Mouse (Mus musculus): Measurements from ENCODE around the gene Zfp493. TPM values are rescaled to one million over a fixed set of nuclear protein-coding genes. Genes with fewer than 3 reads are reported as not detected.
A peak's percentile ranks its signal among the peaks of the same experiment; 100 is the strongest.
"Not testable (repeated sequence)": the region's sequence is repeated elsewhere in the genome, so short reads cannot be mapped to it uniquely, and the experiment has no call there.

The Zfp493 gene
- polyA plus RNA-seq, 1 experiment from 2014 or later: 2.6 TPM

DNA sequence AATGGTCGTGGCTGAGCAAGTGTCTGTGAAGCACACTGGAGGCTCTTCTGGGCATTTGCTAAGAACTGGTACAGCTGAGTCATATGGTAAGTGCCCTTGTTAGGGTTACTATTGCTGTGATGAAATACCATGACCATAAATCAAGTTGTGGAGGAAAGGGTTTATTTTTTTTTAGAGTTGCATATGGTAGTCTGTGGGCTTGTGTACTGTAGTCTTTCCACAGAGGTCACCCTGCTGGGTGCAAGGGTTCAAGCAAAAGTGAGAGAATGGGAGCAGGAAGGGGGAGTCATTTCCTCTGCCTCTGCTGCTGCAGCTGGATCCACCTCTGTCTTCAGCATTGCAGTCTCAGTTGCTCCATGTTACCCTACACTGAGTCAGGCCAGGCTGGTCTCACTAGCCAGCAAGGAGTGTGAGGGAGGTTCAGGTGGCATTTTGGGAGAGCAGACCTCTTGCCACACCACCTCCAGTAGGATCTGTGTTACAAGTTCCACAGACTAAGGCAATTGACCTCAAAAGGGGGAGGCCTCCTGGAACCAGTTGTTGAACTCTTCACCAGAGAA lies 32.2 kb downstream of the Zfp493 start:
- no peaks in the 10 kb centered on the region for H3K4me1 ChIP-seq
- WGBS: 46% methylated on average over 1 of the region's 1 CpGs
- ATAC-seq (ENCODE audit: insufficient read depth, low FRiP score, low read depth): no peak
- H3K4me2 ChIP-seq: no peak overlapping the region
- no peak overlapping the region for H3K4me3 ChIP-seq (replicated peaks)
- H3K27ac ChIP-seq: no peak overlapping the region
- H3K9me3 ChIP-seq: no peaks in the 10 kb centered on the region
- H3K36me3 ChIP-seq: no peaks in the 10 kb centered on the region
- H3K27me3 ChIP-seq (replicated peaks): no peaks in the 10 kb centered on the region
- H3K9ac ChIP-seq: no peak overlapping the region

DNA sequence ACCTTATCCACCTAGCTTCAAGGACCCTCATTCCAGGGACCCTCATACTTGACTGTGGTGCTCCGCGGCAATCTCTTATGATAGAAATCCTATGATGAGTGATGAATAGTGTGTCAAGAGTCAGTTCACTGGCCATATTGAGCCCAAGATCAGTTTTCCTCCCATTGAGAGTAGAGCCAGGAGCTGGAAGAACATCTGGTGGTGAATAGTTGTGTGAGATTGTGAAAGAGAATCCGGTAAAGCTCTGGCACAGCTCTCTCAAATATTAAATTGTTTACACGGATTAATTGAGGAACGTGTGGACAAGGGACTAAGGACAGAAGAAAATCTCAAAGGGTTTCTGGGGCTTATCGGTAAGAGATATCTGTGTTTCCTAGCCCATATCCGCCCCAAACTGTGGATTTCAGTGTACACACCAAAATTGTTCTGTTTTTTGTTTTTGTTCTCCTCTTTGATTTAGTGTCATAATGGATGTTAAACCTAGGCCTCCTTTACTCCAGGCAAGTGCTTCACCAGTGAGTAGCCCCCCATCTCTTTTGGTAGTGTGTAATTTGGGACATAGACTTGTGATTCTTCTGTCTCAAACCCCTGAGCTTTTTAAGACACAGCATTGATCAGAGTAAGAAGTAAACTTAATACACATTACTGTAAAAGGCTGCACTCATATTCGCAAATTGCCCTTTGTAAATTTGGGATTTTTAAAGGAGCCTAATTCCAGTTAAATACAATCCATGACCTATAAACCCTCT lies 33.6 kb downstream of the Zfp493 start:
- Histone ChIP-seq H3K36me3 (no peaks in the 10 kb centered on the region), H3K4me3 (replicated peaks) (peak overlapping the region; percentile 68), H3K4me1 (no peaks in the 10 kb centered on the region), H3K27ac (peak overlapping the region; percentile 87), H3K9ac (no peak overlapping the region), H3K9me3 (no peaks in the 10 kb centered on the region), H3K27me3 (replicated peaks) (no peaks in the 10 kb centered on the region), H3K4me2 (peak overlapping the region; percentile 74; the same call in 1 of the 2 replicates)
- ATAC-seq (ENCODE audit: insufficient read depth, low FRiP score, low read depth): no peak
- WGBS: 76% methylated on average over 8 of the region's 8 CpGs

DNA sequence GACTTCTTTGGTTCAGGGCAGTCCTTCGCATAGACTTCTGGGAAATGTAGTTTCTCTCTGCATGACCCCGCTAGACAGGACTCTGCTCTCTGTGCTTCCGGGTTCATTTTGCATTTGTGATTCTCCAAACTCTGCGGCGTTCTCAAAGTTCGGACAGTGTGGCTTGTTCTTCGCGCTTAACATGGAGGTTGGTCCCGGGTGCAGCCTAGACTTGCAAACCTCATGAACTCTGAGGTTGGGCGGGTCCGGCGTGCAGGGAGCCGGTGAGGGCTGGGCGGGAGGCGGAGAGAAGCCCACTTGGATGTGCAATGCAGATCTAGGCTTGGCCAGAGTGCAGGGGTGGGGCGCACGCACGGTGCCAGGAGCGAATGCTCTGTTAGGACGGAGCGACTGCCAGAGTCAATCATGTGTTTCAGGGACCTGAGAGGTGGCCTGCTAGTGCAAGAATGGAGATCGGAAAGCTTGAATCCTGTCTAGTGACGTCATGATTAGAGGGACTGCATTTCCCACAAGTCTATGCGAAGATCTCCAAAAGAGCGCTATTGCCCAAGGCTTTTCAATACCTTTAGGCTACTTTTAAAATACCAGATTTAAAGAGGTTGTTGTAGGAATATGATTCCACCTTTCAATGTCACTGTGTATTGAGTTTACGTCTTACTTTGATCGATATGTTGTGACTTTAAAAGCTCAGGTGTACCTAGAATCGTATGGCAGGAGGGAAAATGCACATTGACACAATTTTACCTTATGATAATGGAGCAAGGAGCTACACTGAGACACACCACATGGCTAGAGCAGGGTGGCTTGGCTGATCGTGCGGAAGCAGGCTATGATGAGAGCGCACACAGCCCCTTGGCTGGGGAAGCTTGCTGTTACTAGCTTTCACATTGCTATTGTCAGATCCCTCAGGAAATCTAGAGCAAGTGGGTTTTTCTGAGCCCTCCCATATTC lies 34.5 kb downstream of the Zfp493 start, which contains the start of gene Zfp273:
TSS of gene Zfp273 (plus strand) at position 31 of the 951 bp plus-strand sequence.
- Histone ChIP-seq H3K27ac (peak within 1 kb of the TSS; percentile 87), H3K27me3 (replicated peaks) (no peaks in the 10 kb centered on the region), H3K9ac (peak within 1 kb of the TSS; percentile 42; the same call in 1 of the 2 replicates), H3K9me3 (no peaks in the 10 kb centered on the region), H3K4me1 (no peaks in the 10 kb centered on the region), H3K4me3 (replicated peaks) (peak within 1 kb of the TSS; percentile 68), H3K36me3 (no peaks in the 10 kb centered on the region), H3K4me2 (peak within 1 kb of the TSS; percentile 74)
- WGBS: 3% methylated on average over 31 of the region's 31 CpGs
- peak; percentile 94 for ATAC-seq (ENCODE audit: insufficient read depth, low FRiP score, low read depth)

DNA sequence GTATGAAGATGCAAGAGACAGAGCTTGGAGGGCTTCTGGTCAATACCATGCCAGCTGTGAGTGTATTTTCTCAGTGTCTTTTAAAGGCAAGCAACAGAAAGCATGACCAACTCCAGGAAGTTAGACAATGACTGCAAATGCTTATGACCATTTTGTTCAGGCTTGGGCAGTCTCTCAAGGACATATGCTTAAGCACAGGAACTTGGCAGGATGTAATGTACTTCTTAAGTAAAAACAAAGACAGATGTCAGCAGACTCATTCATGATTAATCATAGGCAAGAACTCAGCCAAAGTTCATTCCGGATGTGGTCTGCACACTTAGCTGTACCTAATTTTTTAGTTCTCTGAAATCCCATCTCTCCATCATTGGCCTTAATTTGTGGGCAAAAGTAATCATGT lies 39.1 kb downstream of the Zfp493 start:
- Histone ChIP-seq H3K4me2 (no peak overlapping the region), H3K27me3 (replicated peaks) (no peaks in the 10 kb centered on the region), H3K27ac (no peak overlapping the region), H3K4me3 (replicated peaks) (no peak overlapping the region), H3K36me3 (peaks cover 4% of the 10 kb centered on the region; the same call in 1 of the 2 replicates), H3K4me1 (no peaks in the 10 kb centered on the region), H3K9ac (no peak overlapping the region), H3K9me3 (no peaks in the 10 kb centered on the region)
- ATAC-seq (ENCODE audit: insufficient read depth, low FRiP score, low read depth): no peak
- 60% methylated on average over 1 of the region's 1 CpGs for WGBS

DNA sequence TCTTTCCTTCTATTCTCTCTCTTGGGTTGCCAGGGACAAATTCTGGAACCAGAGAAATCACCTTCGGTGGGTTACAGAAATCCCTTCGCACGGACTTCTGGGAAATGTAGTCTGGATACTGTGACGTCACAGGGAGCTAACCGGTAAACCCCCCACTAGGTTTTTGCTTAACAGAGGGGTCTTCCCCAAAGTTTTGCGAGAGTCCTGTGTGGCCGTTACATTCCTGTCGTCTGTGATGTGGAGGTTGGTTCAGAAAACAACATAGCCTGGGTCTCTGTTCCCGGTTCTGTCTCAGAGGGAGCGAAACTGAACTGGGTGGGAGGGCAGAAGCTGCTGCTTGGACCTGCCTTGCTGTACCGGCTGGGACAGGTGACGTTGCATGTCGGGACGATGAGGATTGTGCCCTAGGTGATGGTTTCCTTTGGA lies 51.4 kb downstream of the Zfp493 start, which contains the start of gene Gm10037:
TSS of gene Gm10037 (plus strand) at position 196 of the 426 bp plus-strand sequence.
- H3K27ac ChIP-seq: no peak within 1 kb of the TSS
- 1% methylated on average over 14 of the region's 14 CpGs for WGBS
- peak within 1 kb of the TSS; percentile 45; the same call in 1 of the 2 replicates for H3K9ac ChIP-seq
- H3K4me1 ChIP-seq: no peaks in the 10 kb centered on the region
- peak; percentile 79 for ATAC-seq (ENCODE audit: insufficient read depth, low FRiP score, low read depth)
- peak within 1 kb of the TSS; percentile 54 for H3K4me3 ChIP-seq (replicated peaks)
- peaks cover 6% of the 10 kb centered on the region; the same call in 1 of the 2 replicates for H3K36me3 ChIP-seq
- H3K9me3 ChIP-seq: no peaks in the 10 kb centered on the region
- peak within 1 kb of the TSS; percentile 61 for H3K4me2 ChIP-seq
- H3K27me3 ChIP-seq (replicated peaks): no peaks in the 10 kb centered on the region

DNA sequence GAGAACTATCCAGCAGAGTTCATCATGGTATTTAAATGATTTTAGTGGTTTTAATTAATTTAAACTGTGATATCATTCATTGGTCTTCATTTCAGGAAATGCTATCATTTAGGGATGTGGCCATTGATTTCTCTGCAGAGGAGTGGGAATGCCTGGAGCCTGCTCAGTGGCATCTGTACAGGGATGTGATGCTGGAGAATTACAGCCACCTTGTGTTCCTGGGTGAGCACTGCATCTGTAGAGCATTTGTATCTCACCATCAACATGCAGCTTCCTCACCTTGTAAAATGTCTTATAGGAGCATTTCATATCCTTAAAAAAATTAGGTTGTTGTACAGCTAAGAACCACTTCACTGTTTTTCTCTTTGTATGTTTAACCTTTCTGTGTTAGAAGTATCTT lies 53.6 kb downstream of the Zfp493 start:
- H3K9me3 ChIP-seq; H3K27me3 ChIP-seq (replicated peaks): not testable (repeated sequence)

More for the DNA sequence above, 53.6 kb downstream of the Zfp493 start:
- H3K4me2 ChIP-seq; H3K9ac ChIP-seq; H3K4me1 ChIP-seq; H3K4me3 ChIP-seq (replicated peaks); H3K27ac ChIP-seq; ATAC-seq (ENCODE audit: insufficient read depth, low FRiP score, low read depth); H3K36me3 ChIP-seq: not testable (repeated sequence)

Other genes starting within 250 kb of the Zfp493 start
- gene Zfp748, start 225.9 kb upstream of the Zfp493 start, polyA plus RNA-seq (2015; fragmentation: Nextera tagmentation; extraction: Ambion mirVana): 11.8 and 11.9 TPM in 2 replicates
- gene Zfp729b, start 170.0 kb upstream of the Zfp493 start, polyA plus RNA-seq (2015; fragmentation: Nextera tagmentation; extraction: Ambion mirVana): 3.5 and 4.7 TPM in 2 replicates
- gene Gm49345, start 141.9 kb upstream of the Zfp493 start, polyA plus RNA-seq (2015; fragmentation: Nextera tagmentation; extraction: Ambion mirVana): 0.26 TPM in 1 of 2 replicates, not detected in the other
- gene Zfp729a, start 141.9 kb upstream of the Zfp493 start, polyA plus RNA-seq (2015; fragmentation: Nextera tagmentation; extraction: Ambion mirVana): 2.4 and 2.7 TPM in 2 replicates
- gene Zfp738, start 92.6 kb upstream of the Zfp493 start, polyA plus RNA-seq (2015; fragmentation: Nextera tagmentation; extraction: Ambion mirVana): 8.9 and 12.7 TPM in 2 replicates
- 5.8 and 5.9 TPM in 2 replicates for gene Zfp65, start 50.5 kb upstream of the Zfp493 start, polyA plus RNA-seq (2015; fragmentation: Nextera tagmentation; extraction: Ambion mirVana)
- gene Zfp85, start 24.5 kb upstream of the Zfp493 start, polyA plus RNA-seq (2015; fragmentation: Nextera tagmentation; extraction: Ambion mirVana): 4.2 and 4.5 TPM in 2 replicates
- 6.2 and 7.5 TPM in 2 replicates for gene Zfp273, start 34.0 kb downstream of the Zfp493 start, polyA plus RNA-seq (2015; fragmentation: Nextera tagmentation; extraction: Ambion mirVana)
- gene Gm10037, start 51.4 kb downstream of the Zfp493 start, polyA plus RNA-seq (2015; fragmentation: Nextera tagmentation; extraction: Ambion mirVana): 1.8 and 1.9 TPM in 2 replicates
- gene BC048507, start 83.6 kb downstream of the Zfp493 start, polyA plus RNA-seq (2015; fragmentation: Nextera tagmentation; extraction: Ambion mirVana): 0.23 TPM in 1 of 2 replicates, not detected in the other